Mouse (Mus musculus): ENCODE measurements at regions not wholly inside any gene's neighbourhood (a gene's known extent, or its start where the extent isn't known, plus 50 kb on each side); places are given as distances from the start of the nearest gene placed in this dataset.
"Not testable (repeated sequence)": the region's sequence is repeated elsewhere in the genome, so short reads cannot be mapped to it uniquely, and the experiment has no call there.

- Histone ChIP-seq H3K4me3 (ENCODE audit: low read depth, low read length) (no peak overlapping the region), H3K27me3 (ENCODE audit: control insufficient read depth, insufficient read depth, low read length, poor library complexity, severe bottlenecking) (no peaks in the 10 kb centered on the region), H3K4me1 (ENCODE audit: control insufficient read depth, insufficient read depth, low read length) (no peaks in the 10 kb centered on the region), H3K9me3 (replicated peaks; ENCODE audit: control insufficient read depth, insufficient read depth, low read length, poor library complexity, severe bottlenecking) (no peaks in the 10 kb centered on the region), H3K27ac (ENCODE audit: insufficient read depth, low read length) (no peak overlapping the region), H3K36me3 (ENCODE audit: control insufficient read depth, insufficient read depth, low read length, poor library complexity, severe bottlenecking) (no peaks in the 10 kb centered on the region), H3K9ac (ENCODE audit: low read depth, poor library complexity, severe bottlenecking) (no peak overlapping the region)
- TF ChIP-seq CTCF (IDR thresholded peaks at IDR 0.05; ENCODE audit: low read depth, low read length) (no peak), EP300 (IDR thresholded peaks at IDR 0.05; ENCODE audit: insufficient read depth, low read depth, low read length) (no peak), POLR2A (IDR thresholded peaks at IDR 0.05; ENCODE audit: insufficient read depth, low read length) (no peak)
Measured at GRCm38 (mm10) chr17:62171532-62171931, 709.6 kb downstream of the Efna5 start.

- Histone ChIP-seq H3K4me1 (ENCODE audit: control insufficient read depth, insufficient read depth, low read length) (no peaks in the 10 kb centered on the region), H3K36me3 (ENCODE audit: control insufficient read depth, insufficient read depth, low read length, poor library complexity, severe bottlenecking) (no peaks in the 10 kb centered on the region), H3K27me3 (ENCODE audit: control insufficient read depth, insufficient read depth, low read length, poor library complexity, severe bottlenecking) (no peaks in the 10 kb centered on the region), H3K9ac (ENCODE audit: low read depth, poor library complexity, severe bottlenecking) (no peak overlapping the region), H3K4me3 (ENCODE audit: low read depth, low read length) (no peak overlapping the region), H3K27ac (ENCODE audit: insufficient read depth, low read length) (no peak overlapping the region), H3K9me3 (replicated peaks; ENCODE audit: control insufficient read depth, insufficient read depth, low read length, poor library complexity, severe bottlenecking) (no peaks in the 10 kb centered on the region)
- TF ChIP-seq POLR2A (IDR thresholded peaks at IDR 0.05; ENCODE audit: insufficient read depth, low read length) (no peak), CTCF (IDR thresholded peaks at IDR 0.05; ENCODE audit: low read depth, low read length) (no peak), EP300 (IDR thresholded peaks at IDR 0.05; ENCODE audit: insufficient read depth, low read depth, low read length) (no peak)
Measured at GRCm38 (mm10) chr17:62161457-62161856, 719.7 kb downstream of the Efna5 start.

- Histone ChIP-seq H3K27me3 (ENCODE audit: control insufficient read depth, insufficient read depth, low read length, poor library complexity, severe bottlenecking) (no peaks in the 10 kb centered on the region), H3K27ac (ENCODE audit: insufficient read depth, low read length) (no peak overlapping the region), H3K36me3 (ENCODE audit: control insufficient read depth, insufficient read depth, low read length, poor library complexity, severe bottlenecking) (no peaks in the 10 kb centered on the region), H3K9me3 (replicated peaks; ENCODE audit: control insufficient read depth, insufficient read depth, low read length, poor library complexity, severe bottlenecking) (no peaks in the 10 kb centered on the region), H3K4me1 (ENCODE audit: control insufficient read depth, insufficient read depth, low read length) (no peaks in the 10 kb centered on the region), H3K4me3 (ENCODE audit: low read depth, low read length) (no peak overlapping the region), H3K9ac (ENCODE audit: low read depth, poor library complexity, severe bottlenecking) (no peak overlapping the region)
- TF ChIP-seq POLR2A (IDR thresholded peaks at IDR 0.05; ENCODE audit: insufficient read depth, low read length) (no peak), CTCF (IDR thresholded peaks at IDR 0.05; ENCODE audit: low read depth, low read length) (no peak), EP300 (IDR thresholded peaks at IDR 0.05; ENCODE audit: insufficient read depth, low read depth, low read length) (no peak)
Measured at GRCm38 (mm10) chr17:62160301-62160700, 720.8 kb downstream of the Efna5 start.

GRCm38 (mm10) chr17:62135050-62135449, 746.1 kb downstream of the Efna5 start:
- TF ChIP-seq POLR2A (IDR thresholded peaks at IDR 0.05; ENCODE audit: insufficient read depth, low read length) (no peak), CTCF (IDR thresholded peaks at IDR 0.05; ENCODE audit: low read depth, low read length) (no peak), EP300 (IDR thresholded peaks at IDR 0.05; ENCODE audit: insufficient read depth, low read depth, low read length) (no peak)
- H3K27me3 ChIP-seq (ENCODE audit: control insufficient read depth, insufficient read depth, low read length, poor library complexity, severe bottlenecking): no peaks in the 10 kb centered on the region
- no peak overlapping the region for H3K27ac ChIP-seq (ENCODE audit: insufficient read depth, low read length)
- H3K4me1 ChIP-seq (ENCODE audit: control insufficient read depth, insufficient read depth, low read length): no peaks in the 10 kb centered on the region
- H3K9ac ChIP-seq (ENCODE audit: low read depth, poor library complexity, severe bottlenecking): no peak overlapping the region
- no peaks in the 10 kb centered on the region for H3K36me3 ChIP-seq (ENCODE audit: control insufficient read depth, insufficient read depth, low read length, poor library complexity, severe bottlenecking)
- peaks cover 18% of the 10 kb centered on the region for H3K9me3 ChIP-seq (replicated peaks; ENCODE audit: control insufficient read depth, insufficient read depth, low read length, poor library complexity, severe bottlenecking)
- no peak overlapping the region for H3K4me3 ChIP-seq (ENCODE audit: low read depth, low read length)

GRCm38 (mm10) chr17:62111703-62112102, 769.4 kb downstream of the Efna5 start:
- not testable (repeated sequence) for H3K4me1 ChIP-seq (ENCODE audit: control insufficient read depth, insufficient read depth, low read length); H3K9me3 ChIP-seq (replicated peaks; ENCODE audit: control insufficient read depth, insufficient read depth, low read length, poor library complexity, severe bottlenecking); H3K36me3 ChIP-seq (ENCODE audit: control insufficient read depth, insufficient read depth, low read length, poor library complexity, severe bottlenecking); H3K9ac ChIP-seq (ENCODE audit: low read depth, poor library complexity, severe bottlenecking); H3K4me3 ChIP-seq (ENCODE audit: low read depth, low read length); H3K27me3 ChIP-seq (ENCODE audit: control insufficient read depth, insufficient read depth, low read length, poor library complexity, severe bottlenecking)
- TF ChIP-seq EP300 (IDR thresholded peaks at IDR 0.05; ENCODE audit: insufficient read depth, low read depth, low read length): peak; percentile 52; the same call in 1 of the 2 replicates
- H3K27ac ChIP-seq (ENCODE audit: insufficient read depth, low read length): peak overlapping the region; percentile 59; the same call in 1 of the 2 replicates

- Histone ChIP-seq H3K4me1 (ENCODE audit: control insufficient read depth, insufficient read depth, low read length) (no peaks in the 10 kb centered on the region), H3K9ac (ENCODE audit: low read depth, poor library complexity, severe bottlenecking) (no peak overlapping the region), H3K36me3 (ENCODE audit: control insufficient read depth, insufficient read depth, low read length, poor library complexity, severe bottlenecking) (no peaks in the 10 kb centered on the region), H3K4me3 (ENCODE audit: low read depth, low read length) (no peak overlapping the region), H3K9me3 (replicated peaks; ENCODE audit: control insufficient read depth, insufficient read depth, low read length, poor library complexity, severe bottlenecking) (no peaks in the 10 kb centered on the region), H3K27ac (ENCODE audit: insufficient read depth, low read length) (no peak overlapping the region), H3K27me3 (ENCODE audit: control insufficient read depth, insufficient read depth, low read length, poor library complexity, severe bottlenecking) (no peaks in the 10 kb centered on the region)
- no peak for TF ChIP-seq EP300 (IDR thresholded peaks at IDR 0.05; ENCODE audit: insufficient read depth, low read depth, low read length)
- no peak for TF ChIP-seq CTCF (IDR thresholded peaks at IDR 0.05; ENCODE audit: low read depth, low read length)
- TF ChIP-seq POLR2A (IDR thresholded peaks at IDR 0.05; ENCODE audit: insufficient read depth, low read length): no peak
Measured at GRCm38 (mm10) chr17:62109052-62109451, 772.1 kb downstream of the Efna5 start.
